In genomic region chr2:148679346-148679745, GRCm38 (mm10) we compare ENCODE assay signal across 8 mouse cellular contexts. TPM values are rescaled to one million over a fixed set of nuclear protein-coding genes. Genes with fewer than 3 reads are reported as not detected.
DNase-seq lines count a peak whose midpoint lies in the region; ATAC-seq lines count a peak whose summit lies in the region.

No protein-coding gene starts in this region.

- H3K9ac ChIP-seq in heart, embryonic 16.5 days (ENCODE audit: low read length), result peak overlapping the region; percentile 51
- H3K9ac ChIP-seq in liver, embryonic 11.5 days (ENCODE audit: low read depth, low read length), result no peak overlapping the region
- H3K9ac ChIP-seq in neural tube, embryonic 12.5 days, result no peak overlapping the region

- H3K4me2 ChIP-seq in heart, embryonic 16.5 days (ENCODE audit: low read depth, low read length), result peak overlapping the region; percentile 78
- peak overlapping the region; percentile 70 for H3K4me2 ChIP-seq in liver, embryonic 11.5 days
- peak overlapping the region; percentile 90 for H3K4me2 ChIP-seq in neural tube, embryonic 12.5 days (replicated peaks)

- no peak for ATAC-seq in cerebellum, adult (ENCODE audit: insufficient number of reproducible peaks, low FRiP score, low TSS enrichment)
- ATAC-seq in heart, embryonic 16.5 days (replicated peaks; ENCODE audit: extremely low read depth, insufficient read depth, low FRiP score), result peak; percentile 7; the same call in 1 of the 2 replicates
- no peak for ATAC-seq in liver, embryonic 11.5 days (replicated peaks; ENCODE audit: low FRiP score)
- peak; percentile 3 for ATAC-seq in neural tube, embryonic 12.5 days (ENCODE audit: low FRiP score, low read depth)

- H3K27me3 ChIP-seq in forebrain, embryonic 10.5 days (ENCODE audit: poor library complexity, severe bottlenecking), result no peaks in the 10 kb centered on the region
- no peaks in the 10 kb centered on the region for H3K27me3 ChIP-seq in heart, embryonic 16.5 days (ENCODE audit: control insufficient read depth, insufficient read depth, low read length)
- no peaks in the 10 kb centered on the region for H3K27me3 ChIP-seq in liver, embryonic 11.5 days (replicated peaks; ENCODE audit: control insufficient read depth, insufficient read depth, low read length)
- no peaks in the 10 kb centered on the region for H3K27me3 ChIP-seq in neural tube, embryonic 12.5 days (replicated peaks)

- no peaks in the 10 kb centered on the region for H3K9me3 ChIP-seq in forebrain, embryonic 10.5 days
- no peaks in the 10 kb centered on the region for H3K9me3 ChIP-seq in heart, embryonic 16.5 days (replicated peaks; ENCODE audit: control insufficient read depth, low read length)
- no peaks in the 10 kb centered on the region for H3K9me3 ChIP-seq in liver, embryonic 11.5 days (ENCODE audit: control insufficient read depth, low read length)
- H3K9me3 ChIP-seq in neural tube, embryonic 12.5 days, result no peaks in the 10 kb centered on the region

- peak overlapping the region; percentile 93 for H3K27ac ChIP-seq in forebrain, embryonic 10.5 days
- peak overlapping the region; percentile 98 for H3K27ac ChIP-seq in heart, embryonic 16.5 days (ENCODE audit: low read length)
- H3K27ac ChIP-seq in liver, embryonic 11.5 days (ENCODE audit: low read depth, low read length), result peak overlapping the region; percentile 71
- H3K27ac ChIP-seq in neural tube, embryonic 12.5 days, result peak overlapping the region; percentile 23; the same call in 1 of the 2 replicates

- H3K4me1 ChIP-seq in forebrain, embryonic 10.5 days, result peaks cover 66% of the 10 kb centered on the region
- peaks cover 39% of the 10 kb centered on the region for H3K4me1 ChIP-seq in heart, embryonic 16.5 days (ENCODE audit: control insufficient read depth, insufficient read depth, low read length)
- H3K4me1 ChIP-seq in liver, embryonic 11.5 days (replicated peaks; ENCODE audit: control insufficient read depth, insufficient read depth, low read length), result peaks cover 32% of the 10 kb centered on the region
- H3K4me1 ChIP-seq in neural tube, embryonic 12.5 days, result peaks cover 33% of the 10 kb centered on the region

- H3K36me3 ChIP-seq in forebrain, embryonic 10.5 days (replicated peaks), result peaks cover 43% of the 10 kb centered on the region
- peaks cover 25% of the 10 kb centered on the region for H3K36me3 ChIP-seq in heart, embryonic 16.5 days (ENCODE audit: control insufficient read depth, insufficient read depth)
- H3K36me3 ChIP-seq in liver, embryonic 11.5 days (ENCODE audit: control insufficient read depth, insufficient read depth, low read length), result peaks cover 18% of the 10 kb centered on the region
- peaks cover 28% of the 10 kb centered on the region for H3K36me3 ChIP-seq in neural tube, embryonic 12.5 days

- H3K4me3 ChIP-seq in forebrain, embryonic 10.5 days, result peak overlapping the region; percentile 85
- peak overlapping the region; percentile 27 for H3K4me3 ChIP-seq in heart, embryonic 16.5 days (ENCODE audit: low read length)
- no peak overlapping the region; the same call in 1 of the 2 replicates for H3K4me3 ChIP-seq in liver, embryonic 11.5 days (ENCODE audit: low read depth, low read length)
- peak overlapping the region; percentile 18; the same call in 1 of the 2 replicates for H3K4me3 ChIP-seq in neural tube, embryonic 12.5 days

- 0% methylated on average over 9 of the region's 9 CpGs for WGBS in forebrain, embryonic 10.5 days
- 14% methylated on average over 8 of the region's 9 CpGs for WGBS in heart, embryonic 16.5 days
- 21% methylated on average over 9 of the region's 9 CpGs for WGBS in liver, embryonic 11.5 days
- WGBS in neural tube, embryonic 12.5 days, result 2% methylated on average over 9 of the region's 9 CpGs

- DNase-seq in cerebellum, adult 9-10 months, result peak; percentile 41
- DNase-seq in forebrain, embryonic 10.5 days (ENCODE audit: extremely low spot score, low spot score), result peak; percentile 74
- peak; percentile 68 to 89 for DNase-seq in kidney, postnatal 25 days
- no peak for DNase-seq in liver, embryonic 11.5 days (ENCODE audit: low spot score)
- DNase-seq in spleen, adult 12 weeks (ENCODE audit: low spot score), result no peak

RNA-seq across cellular contexts. Expression of gene Gzf1, which starts 1.5 kb away (rescaled TPM):
- polyA plus RNA-seq in forebrain, embryonic 10.5 days (2016; fragmentation: Nextera tagmentation; extraction: Ambion mirVana), result 25.8 and 29.6 TPM in 2 replicates
- 15.9 and 17.5 TPM in 2 replicates for polyA plus RNA-seq in heart, embryonic 16.5 days (2015; fragmentation: Nextera tagmentation; extraction: Ambion mirVana)
- 16.7 and 18.4 TPM in 2 replicates for polyA plus RNA-seq in liver, embryonic 11.5 days (2014; fragmentation: Nextera tagmentation; extraction: Ambion mirVana)
- polyA plus RNA-seq in neural tube, embryonic 12.5 days (2016; fragmentation: Nextera tagmentation; extraction: Ambion mirVana), result 17.1 and 19.5 TPM in 2 replicates

RNA-seq across cellular contexts. Expression of gene Nxt1, which starts 6.9 kb away (rescaled TPM):
- 160 and 162 TPM in 2 replicates for polyA plus RNA-seq in forebrain, embryonic 10.5 days (2016; fragmentation: Nextera tagmentation; extraction: Ambion mirVana)
- polyA plus RNA-seq in heart, embryonic 16.5 days (2015; fragmentation: Nextera tagmentation; extraction: Ambion mirVana), result 50.5 and 61.3 TPM in 2 replicates
- polyA plus RNA-seq in liver, embryonic 11.5 days (2014; fragmentation: Nextera tagmentation; extraction: Ambion mirVana), result 104 and 108 TPM in 2 replicates
- 76.4 and 81.7 TPM in 2 replicates for polyA plus RNA-seq in neural tube, embryonic 12.5 days (2016; fragmentation: Nextera tagmentation; extraction: Ambion mirVana)

RNA-seq across cellular contexts. Expression of gene Napb, which starts 52.9 kb away (rescaled TPM):
- polyA plus RNA-seq in forebrain, embryonic 10.5 days (2016; fragmentation: Nextera tagmentation; extraction: Ambion mirVana), result 5.1 and 5.5 TPM in 2 replicates
- 2.4 and 2.5 TPM in 2 replicates for polyA plus RNA-seq in heart, embryonic 16.5 days (2015; fragmentation: Nextera tagmentation; extraction: Ambion mirVana)
- polyA plus RNA-seq in liver, embryonic 11.5 days (2014; fragmentation: Nextera tagmentation; extraction: Ambion mirVana), result 1.4 and 1.5 TPM in 2 replicates
- 28.0 and 33.0 TPM in 2 replicates for polyA plus RNA-seq in neural tube, embryonic 12.5 days (2016; fragmentation: Nextera tagmentation; extraction: Ambion mirVana)

Comparison
In these comparisons a context has a peak if more than half of its experiments do, and no peak if none do; other contexts are left out.
1. DNase-seq: peak in cerebellum, adult 9-10 months (single experiment), forebrain, embryonic 10.5 days (single experiment) and kidney, postnatal 25 days (2 of 2); none in liver, embryonic 11.5 days (single experiment) and spleen, adult 12 weeks (single experiment).
2. ATAC-seq: peak in heart, embryonic 16.5 days (single experiment) and neural tube, embryonic 12.5 days (single experiment); none in cerebellum, adult (single experiment) and liver, embryonic 11.5 days (single experiment).
3. H3K27ac ChIP-seq: peak in every context shown above with its lines; median percentile 98 in heart, embryonic 16.5 days; 93 in forebrain, embryonic 10.5 days; 71 in liver, embryonic 11.5 days; 23 in neural tube, embryonic 12.5 days.
4. Peak in every context shown above with its lines, with median percentiles within 50 percentile points of each other: H3K4me2 ChIP-seq.